Mouse (Mus musculus) naive thymus-derived CD4-positive, alpha-beta T cell, adult 5 months (primary cell): Measurements from ENCODE around the gene Olfr1208. TPM values are rescaled to one million over a fixed set of nuclear protein-coding genes. Genes with fewer than 3 reads are reported as not detected.

ENCODE experiments used
- polyA plus RNA-seq: library from polyadenylated mRNA; unstranded; fragments of 100-300 nt; shearing (Covaris generic); gene quantifications from one replicate; pipeline ENCODE4 v1.2.1, GENCODE M21; 2017

Gene Olfr1208
- 0.12 TPM for polyA plus RNA-seq

DNA sequence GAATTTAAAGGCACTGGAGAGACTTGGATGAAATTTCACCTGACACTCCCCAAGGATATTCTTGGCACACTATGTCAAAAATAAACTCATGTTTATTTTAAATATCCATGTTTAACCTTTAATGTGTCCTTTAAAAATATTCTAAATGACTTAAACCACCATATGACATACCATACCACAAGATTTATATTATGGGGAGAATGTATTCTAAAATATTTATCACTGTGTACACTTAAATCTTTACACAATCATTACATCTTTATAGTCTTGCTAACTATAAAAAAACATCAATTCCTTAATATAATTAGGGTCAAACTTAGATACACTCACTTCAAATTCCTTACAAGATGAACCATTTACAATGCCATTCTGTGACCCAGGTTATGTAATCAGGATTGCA is at the start of gene Olfr1208:
Gene Olfr1208, minus strand, starts transcription at position 101 of the 400 bp plus-strand sequence.

DNA sequence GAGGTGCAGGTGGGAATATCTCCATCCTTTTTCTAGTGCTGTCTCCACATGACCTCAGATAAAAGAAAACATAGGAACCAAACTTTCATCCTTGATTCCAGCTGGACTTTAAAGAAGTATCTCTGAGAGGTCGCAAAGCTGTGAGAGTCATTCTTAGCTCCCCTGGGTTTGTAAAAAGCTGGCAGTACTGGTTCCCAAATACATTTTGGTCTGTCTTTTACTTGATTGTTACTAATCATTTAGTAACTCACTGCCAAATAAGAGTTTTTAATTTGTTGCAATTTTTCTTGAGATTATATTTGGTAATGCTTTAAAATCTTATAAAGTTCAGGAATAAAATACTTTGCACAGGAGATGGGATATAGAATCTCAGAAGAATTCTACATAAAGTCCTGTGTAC is 35.9 kb upstream of the Olfr1208 start, which contains the start of gene Olfr1211:
Gene Olfr1211, minus strand, starts transcription at position 101 of the 400 bp plus-strand sequence.

DNA sequence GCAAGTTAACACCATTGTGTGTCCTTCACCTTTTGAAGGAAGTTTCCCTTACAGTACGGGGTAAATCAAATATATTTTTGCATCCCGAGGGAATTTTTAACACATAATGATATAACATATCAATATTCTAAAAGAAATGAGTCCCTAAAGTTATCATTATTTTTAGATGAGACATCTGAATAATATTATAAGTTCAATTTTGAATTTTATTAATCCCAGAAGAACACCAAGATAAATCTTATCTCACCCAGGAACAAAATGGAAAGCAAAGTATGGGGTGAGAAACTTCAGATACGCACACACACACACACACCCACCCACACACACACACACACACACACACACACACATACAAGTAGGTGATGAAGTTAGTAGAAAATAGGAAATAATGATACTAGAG is 12.9 kb upstream of the Olfr1208 start, which contains the start of gene Olfr1209:
Gene Olfr1209, minus strand, starts transcription at position 101 of the 400 bp plus-strand sequence.

DNA sequence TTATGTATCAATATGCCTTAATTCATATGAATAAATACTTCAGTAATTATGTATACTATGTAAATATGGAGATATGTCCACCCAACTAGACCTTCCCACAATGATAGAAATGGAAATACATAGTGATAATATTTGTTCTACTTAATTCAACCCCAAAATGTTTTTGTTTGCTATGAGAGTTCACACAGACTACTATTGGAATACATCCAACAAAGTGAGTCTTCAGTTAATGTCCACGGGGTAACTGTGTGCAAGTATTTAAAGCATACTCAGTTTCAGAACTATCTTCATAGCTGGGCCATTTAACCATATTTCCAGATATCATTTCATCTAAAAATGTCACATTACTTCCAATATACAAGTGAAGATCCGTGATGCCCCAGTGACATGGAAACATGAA is 39.2 kb downstream of the Olfr1208 start, which contains the start of gene Olfr1206:
Gene Olfr1206, plus strand, starts transcription at position 301 of the 400 bp plus-strand sequence.

DNA sequence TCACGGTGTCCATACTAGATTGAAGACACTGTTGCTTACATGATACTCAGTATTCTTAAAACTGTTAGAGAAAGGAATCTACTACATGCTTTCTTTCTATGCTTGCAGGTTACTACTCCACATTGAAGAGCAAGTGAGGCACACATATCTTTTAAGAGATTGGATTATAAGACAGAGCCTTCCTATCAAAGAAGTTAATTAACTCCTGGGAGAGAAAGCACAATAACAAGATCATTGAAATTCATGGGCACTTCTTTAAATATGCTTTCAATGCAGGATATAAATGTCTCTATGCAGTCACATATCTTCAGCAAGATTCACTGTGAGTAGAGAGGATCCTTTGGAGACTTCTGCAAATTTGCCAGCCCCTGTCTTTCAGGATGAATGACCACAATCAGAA is 53.1 kb downstream of the Olfr1208 start, which contains the start of gene Olfr1204:
Gene Olfr1204, plus strand, starts transcription at position 301 of the 400 bp plus-strand sequence.

Other genes starting within 250 kb of the Olfr1208 start
- gene Olfr1193, start 226.7 kb downstream of the Olfr1208 start, polyA plus RNA-seq: not detected
- 0.40 TPM for gene Olfr1195, start 213.1 kb downstream of the Olfr1208 start, polyA plus RNA-seq
- gene Olfr1196, start 197.7 kb downstream of the Olfr1208 start, polyA plus RNA-seq: not detected
- not detected for gene Olfr1197, start 169.9 kb downstream of the Olfr1208 start, polyA plus RNA-seq
- gene Olfr1198, start 150.9 kb downstream of the Olfr1208 start, polyA plus RNA-seq: not detected
- not detected for gene Olfr1199, start 141.8 kb downstream of the Olfr1208 start, polyA plus RNA-seq
- gene Olfr1200, start 131.8 kb downstream of the Olfr1208 start, polyA plus RNA-seq: not detected
- gene Olfr1201, start 109.3 kb downstream of the Olfr1208 start, polyA plus RNA-seq: not detected
- not detected for gene Olfr1202, start 87.8 kb downstream of the Olfr1208 start, polyA plus RNA-seq
- gene Olfr1205, start 72.6 kb downstream of the Olfr1208 start, polyA plus RNA-seq: 0.05 TPM
- gene Olfr1204, start 53.0 kb downstream of the Olfr1208 start, polyA plus RNA-seq: not detected
- gene Olfr1206, start 39.1 kb downstream of the Olfr1208 start, polyA plus RNA-seq: not detected
- not detected for gene Olfr1209, start 12.8 kb upstream of the Olfr1208 start, polyA plus RNA-seq
- not detected for gene Olfr1211, start 35.8 kb upstream of the Olfr1208 start, polyA plus RNA-seq
- not detected for gene Olfr1212, start 51.7 kb upstream of the Olfr1208 start, polyA plus RNA-seq
- not detected for gene Gm13762, start 78.0 kb upstream of the Olfr1208 start, polyA plus RNA-seq
- gene Olfr1214, start 90.3 kb upstream of the Olfr1208 start, polyA plus RNA-seq: not detected
- gene Olfr1215, start 104.7 kb upstream of the Olfr1208 start, polyA plus RNA-seq: 0.17 TPM
- not detected for gene Olfr1216, start 116.0 kb upstream of the Olfr1208 start, polyA plus RNA-seq
- 0.21 TPM for gene Olfr1217, start 129.8 kb upstream of the Olfr1208 start, polyA plus RNA-seq
- gene Olfr1218, start 158.9 kb upstream of the Olfr1208 start, polyA plus RNA-seq: not detected
- gene Olfr1219, start 181.2 kb upstream of the Olfr1208 start, polyA plus RNA-seq: not detected
- gene Olfr1220, start 204.5 kb upstream of the Olfr1208 start, polyA plus RNA-seq: 0.30 TPM
- gene Olfr1221, start 215.0 kb upstream of the Olfr1208 start, polyA plus RNA-seq: not detected
- gene Olfr1222, start 230.7 kb upstream of the Olfr1208 start, polyA plus RNA-seq: not detected
- gene Olfr1223, start 249.2 kb upstream of the Olfr1208 start, polyA plus RNA-seq: not detected